Mouse (Mus musculus) ES-E14 (cell line): ENCODE results near the gene Slc30a1. TPM values are rescaled to one million over a fixed set of nuclear protein-coding genes. Genes with fewer than 3 reads are reported as not detected.

ENCODE experiments used
- DNase-seq: peaks from one replicate; pipeline ENCODE4 v3.0.0-alpha.2; 2013; ENCODE audit warnings: low read depth, low spot score
- H3K27ac ChIP-seq: 2 replicates; pipeline ENCODE4 v1.5.1; 2012; ENCODE audit warnings: low read depth, mild to moderate bottlenecking, low read length, moderate library complexity, mixed read lengths; ENCODE audit not compliant: poor library complexity, insufficient read depth, severe bottlenecking
- H3K36me3 ChIP-seq: 2 replicates; pipeline ENCODE4 v1.6.1; 2012; ENCODE audit warnings: mild to moderate bottlenecking, low read length, moderate library complexity, mixed read lengths; ENCODE audit not compliant: control insufficient read depth, poor library complexity, insufficient read depth, severe bottlenecking
- H3K4me1 ChIP-seq, 2 experiments: fragments of 150-350 bp in 1 of 2; sonication (generic) in 1 of 2; 2 replicates each; pipeline ENCODE4 v1.6.1; 2012; ENCODE audit warnings: low read length in 2 of 2, mild to moderate bottlenecking in 1 of 2, mixed read lengths in 1 of 2; ENCODE audit not compliant: control insufficient read depth in 2 of 2, insufficient read depth in 2 of 2, poor library complexity in 1 of 2
- H3K4me3 ChIP-seq, 2 experiments: fragments of 150-350 bp in 1 of 2; sonication (generic) in 1 of 2; 2 replicates each; pipeline ENCODE4 v1.5.1; 2012; ENCODE audit warnings: low read length in 2 of 2, low read depth in 1 of 2, mild to moderate bottlenecking in 1 of 2, mixed read lengths in 1 of 2; ENCODE audit not compliant: insufficient read depth in 1 of 2, poor library complexity in 1 of 2, severe bottlenecking in 1 of 2
- H3K9ac ChIP-seq: 2 replicates; pipeline ENCODE4 v1.6.1; 2012; ENCODE audit warnings: low read depth, mild to moderate bottlenecking, low read length, mixed read lengths; ENCODE audit not compliant: poor library complexity, insufficient read depth, severe bottlenecking
- H3K9me3 ChIP-seq: fragments of 150-350 bp; sonication (generic); 2 replicates; pipeline ENCODE4 v1.6.1; 2012; ENCODE audit warnings: low read depth, mild to moderate bottlenecking, low read length; ENCODE audit not compliant: control insufficient read depth, insufficient read depth
- CHD2 ChIP-seq: IDR thresholded peaks from 2 replicates; pipeline ENCODE4 v1.6.1; 2014; ENCODE audit warnings: mild to moderate bottlenecking, low read depth, low read length, inconsistent platforms
- HCFC1 ChIP-seq: IDR thresholded peaks from 2 replicates; pipeline ENCODE4 v1.6.1; 2012; ENCODE audit warnings: low read length, inconsistent platforms, borderline replicate concordance; ENCODE audit not compliant: insufficient read depth
- MAFK ChIP-seq: IDR thresholded peaks from 2 replicates; pipeline ENCODE4 v1.6.1; 2014; ENCODE audit warnings: mild to moderate bottlenecking, low read depth, low read length, inconsistent platforms; ENCODE audit not compliant: insufficient read depth
- ZC3H11A ChIP-seq: IDR thresholded peaks from 2 replicates; pipeline ENCODE4 v1.6.1; 2012; ENCODE audit warnings: low read depth, mild to moderate bottlenecking, inconsistent platforms, low read length, borderline replicate concordance
- ZNF384 ChIP-seq: IDR thresholded peaks from 2 replicates; pipeline ENCODE4 v1.6.1; 2012; ENCODE audit warnings: low read depth, low read length, inconsistent platforms
- in situ Hi-C, 2 experiments: fragments of 600-800 bp; cut with MboI; formaldehyde crosslinking; loops; one replicate each; pipeline ENCODE4 v1.15.1; 2025; ENCODE audit warnings: low sequenced_read_pairs in 2 of 2, inconsistent platforms in 1 of 2; ENCODE audit not compliant: unreplicated experiment in 2 of 2
- total RNA-seq: library from RNA; depleted of rRNA; stranded (reverse); fragments of 300-350 nt; gene quantifications from 2 replicates; pipeline ENCODE4 v1.2.3, GENCODE M21; 2012

The Slc30a1 gene
- total RNA-seq, 1 experiment, result 27.2 TPM

DNA sequence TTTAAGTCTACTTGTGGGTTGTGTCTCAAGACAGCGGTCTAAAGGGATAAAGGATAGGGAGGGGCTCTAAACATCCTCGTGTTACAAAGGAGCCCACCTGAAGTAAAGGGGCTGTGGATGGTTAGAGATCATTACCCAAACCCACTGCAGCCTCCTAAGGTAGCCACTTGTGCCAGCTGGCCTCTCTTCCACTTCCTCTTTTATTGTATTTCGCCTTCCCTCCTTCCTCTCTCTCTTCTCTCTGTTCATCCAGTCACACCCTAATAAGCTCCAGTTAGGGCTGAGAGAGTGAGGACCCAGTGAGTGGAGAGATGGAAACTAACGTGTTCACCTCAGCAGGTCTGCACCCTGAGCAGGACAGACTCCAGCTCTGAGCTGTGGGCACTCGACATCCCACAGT, 10.3 kb downstream of the Slc30a1 start:
- no peaks in the 10 kb centered on the region for H3K4me1 ChIP-seq
- no peaks in the 10 kb centered on the region for H3K36me3 ChIP-seq
- H3K4me3 ChIP-seq, result no peak overlapping the region
- H3K9ac ChIP-seq, result no peak overlapping the region
- TF ChIP-seq ZNF384, result no peak
- no peak for TF ChIP-seq CHD2
- TF ChIP-seq ZC3H11A, result no peak
- TF ChIP-seq MAFK, result no peak
- TF ChIP-seq HCFC1, result no peak
- H3K27ac ChIP-seq, result no peak overlapping the region
- in situ Hi-C loops, result no loop called here
- no peak for DNase-seq
- H3K9me3 ChIP-seq, result no peaks in the 10 kb centered on the region

GRCm38 (mm10) chr1:191919336-191919735, 12.8 kb downstream of the Slc30a1 start:
- in situ Hi-C loops, result no loop called here
- TF ChIP-seq ZNF384, result no peak
- TF ChIP-seq CHD2, result no peak
- no peak for TF ChIP-seq HCFC1
- no peak for TF ChIP-seq MAFK
- TF ChIP-seq ZC3H11A, result no peak
- no peak overlapping the region for H3K27ac ChIP-seq
- no peaks in the 10 kb centered on the region for H3K4me1 ChIP-seq
- DNase-seq, result no peak
- H3K9me3 ChIP-seq, result no peaks in the 10 kb centered on the region
- H3K9ac ChIP-seq, result no peak overlapping the region
- H3K4me3 ChIP-seq, result no peak overlapping the region
- H3K36me3 ChIP-seq, result no peaks in the 10 kb centered on the region

DNA sequence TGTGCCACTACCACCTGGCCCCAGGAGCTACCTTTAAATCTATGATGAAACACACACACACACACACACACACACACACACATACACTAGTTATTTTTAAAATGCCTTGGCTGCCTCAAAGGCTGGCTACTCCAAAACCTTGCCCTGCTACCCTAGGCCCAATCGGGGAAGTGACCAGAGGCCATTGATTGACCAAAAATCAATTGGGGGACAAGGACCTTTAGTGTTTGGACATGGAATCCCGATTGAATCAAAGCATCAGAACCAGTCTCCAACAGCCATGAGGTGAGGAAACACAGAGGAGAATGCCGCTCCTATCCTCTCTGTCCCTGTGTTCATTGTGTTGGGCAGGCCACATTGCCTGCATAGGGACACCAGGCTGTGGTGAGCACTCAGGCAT, 15.1 kb downstream of the Slc30a1 start:
- Histone ChIP-seq H3K4me1 (no peaks in the 10 kb centered on the region; a peak in 1 of 4 replicates), H3K36me3 (no peaks in the 10 kb centered on the region), H3K4me3 (no peak overlapping the region), H3K9me3 (no peaks in the 10 kb centered on the region), H3K9ac (no peak overlapping the region), H3K27ac (no peak overlapping the region)
- TF ChIP-seq ZC3H11A, result no peak
- TF ChIP-seq CHD2, result no peak
- no peak for TF ChIP-seq ZNF384
- no peak for TF ChIP-seq MAFK
- no peak for TF ChIP-seq HCFC1
- in situ Hi-C loops, result no loop called here
- DNase-seq, result no peak

GRCm38 (mm10) chr1:191925496-191925895, 18.9 kb downstream of the Slc30a1 start:
- no peak for DNase-seq
- H3K36me3 ChIP-seq, result no peaks in the 10 kb centered on the region
- peaks cover 5 to 14% of the 10 kb centered on the region in 2 experiments; a peak in 3 of 4 replicates for H3K4me1 ChIP-seq
- H3K9ac ChIP-seq, result no peak overlapping the region
- no peak overlapping the region for H3K27ac ChIP-seq
- no peaks in the 10 kb centered on the region for H3K9me3 ChIP-seq
- no peak overlapping the region for H3K4me3 ChIP-seq
- TF ChIP-seq HCFC1, result no peak
- in situ Hi-C loops, result no loop called here

DNA sequence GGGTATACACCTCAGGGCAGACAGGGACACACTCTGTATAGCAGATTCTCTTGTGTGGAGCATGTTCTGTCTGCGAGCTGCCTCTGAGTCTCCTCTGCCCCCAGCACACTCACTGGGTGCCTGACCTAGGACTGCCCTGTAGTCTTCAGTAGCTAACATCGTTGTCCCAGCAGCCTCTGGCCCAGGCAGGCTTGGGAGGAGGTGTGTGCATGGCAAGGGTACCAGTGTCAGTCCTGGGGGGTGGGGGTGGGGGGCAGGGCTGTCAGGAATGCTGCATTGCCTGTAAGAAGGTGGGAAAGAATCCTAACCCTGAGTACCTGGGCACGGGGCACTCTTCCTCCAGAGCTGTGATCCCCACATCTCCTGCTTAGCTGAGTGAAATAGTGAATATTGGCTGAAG, 20.1 kb downstream of the Slc30a1 start:
- Histone ChIP-seq H3K9me3 (no peaks in the 10 kb centered on the region), H3K9ac (no peak overlapping the region), H3K27ac (no peak overlapping the region), H3K4me3 (no peak overlapping the region), H3K4me1 (peaks cover 5 to 18% of the 10 kb centered on the region in 2 experiments; a peak in 3 of 4 replicates), H3K36me3 (no peaks in the 10 kb centered on the region)
- in situ Hi-C loops, result no loop called here
- no peak for TF ChIP-seq MAFK
- no peak for TF ChIP-seq ZNF384
- no peak for TF ChIP-seq HCFC1
- TF ChIP-seq ZC3H11A, result no peak
- TF ChIP-seq CHD2, result no peak
- no peak for DNase-seq
